ENCODE assay signal across 12 mouse cellular contexts in genomic region chr13:97898590-97898989, GRCm38 (mm10).
"Had no signal": no experiment of that assay in that cellular context is flagged by ENCODE, and none has a peak within 500 bp of the region (broad histone marks: within the 10 kb centered on the region; RNA-seq: fewer than 3 reads in every experiment).

No protein-coding gene starts in this region.

- H3K9me3 ChIP-seq: kidney, embryonic 15.5 days; limb, embryonic 10.5 days; liver, embryonic 12.5 days; lung, embryonic 15.5 days; midbrain, embryonic 12.5 days had no signal

- ATAC-seq: inflammation-experienced regulatory T-cells, adult 6 months; liver, embryonic 12.5 days had no signal

- H3K4me1 ChIP-seq: liver, embryonic 12.5 days; lung, embryonic 15.5 days; megakaryocyte, embryonic 14.5 days had no signal

- H3K27ac ChIP-seq: kidney, embryonic 15.5 days; left cerebral cortex, adult 2 months; limb, embryonic 10.5 days; liver, embryonic 12.5 days; lung, embryonic 15.5 days; macrophage; midbrain, embryonic 12.5 days had no signal

- H3K9ac ChIP-seq: kidney, embryonic 15.5 days; liver, embryonic 12.5 days; lung, embryonic 15.5 days; midbrain, embryonic 12.5 days had no signal

- DNase-seq: lung, postnatal 14 days; right cerebral cortex, postnatal 14 days; thymus, postnatal 4 days had no signal

- H3K36me3 ChIP-seq: limb, embryonic 10.5 days; liver, embryonic 12.5 days; lung, embryonic 15.5 days; midbrain, embryonic 12.5 days had no signal

- H3K4me3 ChIP-seq: kidney, embryonic 15.5 days; left cerebral cortex, adult 2 months; limb, embryonic 10.5 days; liver, embryonic 12.5 days; lung, embryonic 15.5 days; megakaryocyte, embryonic 14.5 days; midbrain, embryonic 12.5 days had no signal

- H3K27me3 ChIP-seq: kidney, embryonic 15.5 days; liver, embryonic 12.5 days; lung, embryonic 15.5 days; midbrain, embryonic 12.5 days had no signal

- H3K4me2 ChIP-seq: kidney, embryonic 15.5 days; liver, embryonic 12.5 days; lung, embryonic 15.5 days; midbrain, embryonic 12.5 days had no signal
